Mouse (Mus musculus) midbrain, postnatal 0 days (tissue): Measurements from ENCODE around the gene Osr1. TPM values are rescaled to one million over a fixed set of nuclear protein-coding genes. Genes with fewer than 3 reads are reported as not detected.
A peak's percentile ranks its signal among the peaks of the same experiment; 100 is the strongest.

Source experiments
- ATAC-seq: fragments of 200-750 bp; cut with Nextera tagmentation; 2 replicates; pipeline ENCODE4 v1.8.0; 2017; ENCODE audit warnings: moderate number of reproducible peaks, mild to moderate bottlenecking, moderate TSS enrichment, moderate library complexity; ENCODE audit not compliant: low FRiP score
- DNase-seq: peaks from one replicate; pipeline ENCODE4 v3.0.0-alpha.2; 2015; ENCODE audit warnings: low spot score
- H3K27ac ChIP-seq: fragments of 300-500 bp; sonication (generic); 2 replicates; pipeline ENCODE4 v1.5.1; 2014; ENCODE audit warnings: low read depth, mild to moderate bottlenecking, low read length, mixed read lengths
- H3K27me3 ChIP-seq: fragments of 300-500 bp; sonication (generic); 2 replicates; pipeline ENCODE4 v1.6.1; 2014; ENCODE audit warnings: low read length, control low read depth, mixed read lengths; ENCODE audit not compliant: insufficient read depth
- H3K36me3 ChIP-seq: fragments of 300-500 bp; sonication (generic); 2 replicates; pipeline ENCODE4 v1.6.1; 2014; ENCODE audit warnings: low read length, control low read depth, mixed read lengths; ENCODE audit not compliant: insufficient read depth
- H3K4me1 ChIP-seq: fragments of 300-500 bp; sonication (generic); 2 replicates; pipeline ENCODE4 v1.6.1; 2014; ENCODE audit warnings: mild to moderate bottlenecking, control low read depth, antibody characterized with exemption, low read length, mixed read lengths; ENCODE audit not compliant: insufficient read depth
- H3K4me2 ChIP-seq: fragments of 300-500 bp; sonication (generic); 2 replicates; pipeline ENCODE4 v1.6.1; 2014; ENCODE audit warnings: low read depth, mild to moderate bottlenecking, low read length, mixed read lengths; ENCODE audit not compliant: poor library complexity, severe bottlenecking
- H3K4me3 ChIP-seq: fragments of 300-500 bp; sonication (generic); 2 replicates; pipeline ENCODE4 v1.5.1; 2014; ENCODE audit warnings: low read depth, mild to moderate bottlenecking, low read length, moderate library complexity
- H3K9ac ChIP-seq: fragments of 300-500 bp; sonication (generic); replicated peaks from 2 replicates; pipeline ENCODE4 v1.6.1; 2014; ENCODE audit warnings: mild to moderate bottlenecking, low read length, moderate library complexity, mixed read lengths; ENCODE audit not compliant: poor library complexity, severe bottlenecking
- H3K9me3 ChIP-seq: fragments of 300-500 bp; sonication (generic); 2 replicates; pipeline ENCODE4 v1.6.1; 2016; ENCODE audit warnings: low read length, control low read depth
- CTCF ChIP-seq: IDR thresholded peaks from 2 replicates; pipeline ENCODE4 v1.5.1; 2016; ENCODE audit warnings: antibody characterized with exemption, mild to moderate bottlenecking
- WGBS: fragments of 180-500 bp; shearing (Covaris S2); extraction: QIAGEN DNeasy Blood & Tissue Kit; methylation state at CpG from one replicate; pipeline ENCODE4 v1.1.7; 2014; 5-methylcytosine and 5-hydroxymethylcytosine counted together
- polyA plus RNA-seq: library from polyadenylated mRNA; unstranded; fragments of >200 nt; fragmentation: Nextera tagmentation; extraction: Ambion mirVana; gene quantifications from 2 replicates; pipeline ENCODE4 v1.2.1, GENCODE M21; 2015
- total RNA-seq: library from RNA; depleted of rRNA; stranded (reverse); fragments of >200 nt; gene quantifications from 2 replicates; pipeline ENCODE4 v1.2.3, GENCODE M21; 2014

Osr1 gene
- total and polyA plus RNA-seq, 2 experiments from 2014 or later: 7.7 to 21.2 TPM

DNA sequence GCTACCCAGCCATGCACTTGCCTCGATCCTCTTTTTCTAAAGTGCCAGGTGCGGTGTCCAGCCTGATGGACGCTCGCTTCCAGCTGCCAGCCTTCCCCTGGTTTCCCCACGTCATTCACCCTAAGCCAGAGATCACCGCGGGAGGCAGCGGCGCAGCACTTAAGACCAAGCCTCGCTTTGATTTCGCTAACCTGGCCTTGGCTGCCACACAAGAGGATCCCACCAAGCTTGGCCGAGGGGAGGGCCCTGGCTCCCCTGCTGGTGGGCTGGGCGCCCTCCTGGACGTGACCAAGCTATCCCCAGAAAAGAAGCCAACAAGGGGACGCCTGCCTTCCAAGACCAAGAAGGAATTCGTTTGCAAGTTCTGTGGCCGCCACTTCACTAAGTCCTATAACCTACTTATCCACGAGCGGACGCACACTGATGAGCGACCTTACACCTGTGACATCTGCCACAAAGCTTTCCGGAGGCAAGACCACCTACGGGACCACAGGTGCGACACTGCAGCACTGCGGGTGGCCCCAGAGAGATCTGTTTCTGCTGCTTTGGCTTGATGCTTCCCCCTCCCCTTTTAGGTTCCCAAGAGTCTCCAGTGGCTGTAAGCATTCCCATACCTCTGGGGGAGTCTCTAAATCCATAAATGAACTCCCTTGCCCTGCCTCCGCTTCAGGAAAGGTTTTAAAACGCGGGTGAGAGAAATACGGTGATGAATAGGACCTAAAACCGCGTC, 9.6 kb downstream of the Osr1 start:
- Histone ChIP-seq H3K36me3 (no peaks in the 10 kb centered on the region), H3K4me3 (no peak overlapping the region), H3K9me3 (no peaks in the 10 kb centered on the region), H3K4me2 (no peak overlapping the region), H3K27me3 (peaks cover 83% of the 10 kb centered on the region), H3K9ac (no peak overlapping the region), H3K4me1 (no peaks in the 10 kb centered on the region), H3K27ac (no peak overlapping the region)
- ATAC-seq: no peak
- 2% methylated on average over 31 of the region's 31 CpGs for WGBS
- no peak for TF ChIP-seq CTCF
- no peak for DNase-seq

DNA sequence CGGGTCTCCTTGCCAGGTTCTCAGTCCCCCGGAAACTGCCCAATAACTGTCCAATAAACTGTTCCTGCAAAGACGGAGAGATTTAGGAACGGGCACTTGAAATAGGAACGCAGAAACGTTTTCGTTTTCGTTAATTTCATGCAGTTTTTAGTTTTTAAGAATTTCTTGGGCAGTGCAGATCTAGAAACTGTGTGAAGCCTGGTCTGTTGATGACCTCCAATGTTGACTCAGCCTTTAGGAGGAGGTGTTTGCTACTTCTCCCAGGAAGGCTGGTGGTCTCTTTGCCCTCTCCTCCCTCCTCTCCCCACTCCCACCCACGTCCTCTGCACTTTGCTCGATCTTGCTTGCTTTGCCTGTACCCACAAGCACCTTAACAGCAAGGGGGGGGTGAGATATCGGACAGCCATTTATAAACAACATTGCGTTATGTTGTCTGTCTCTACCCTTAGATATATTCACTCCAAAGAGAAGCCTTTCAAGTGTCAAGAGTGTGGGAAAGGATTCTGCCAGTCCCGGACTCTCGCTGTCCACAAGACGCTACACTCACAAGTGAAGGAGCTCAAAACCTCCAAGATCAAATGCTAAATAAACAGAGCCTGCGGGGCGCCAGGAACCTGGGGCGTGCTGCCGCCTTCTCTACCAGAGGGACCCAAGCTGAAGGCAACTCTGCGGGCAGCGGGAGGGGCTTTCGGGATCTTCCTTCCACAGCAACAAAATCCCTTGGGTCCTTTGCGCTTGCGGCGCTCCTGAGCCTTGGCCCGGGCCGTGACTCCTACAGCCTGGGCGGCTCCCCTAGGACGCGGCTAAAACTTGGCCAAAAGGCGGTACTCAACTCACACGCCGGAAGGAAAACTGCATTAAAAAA, 10.4 kb downstream of the Osr1 start:
- Histone ChIP-seq H3K27ac (no peak overlapping the region), H3K9me3 (no peaks in the 10 kb centered on the region), H3K9ac (no peak overlapping the region), H3K36me3 (no peaks in the 10 kb centered on the region), H3K4me1 (no peaks in the 10 kb centered on the region; the same call in 1 of the 2 replicates), H3K4me2 (no peak overlapping the region), H3K27me3 (peaks cover 78% of the 10 kb centered on the region), H3K4me3 (no peak overlapping the region)
- ATAC-seq: no peak
- WGBS: under 1% methylated on average over 32 of the region's 33 CpGs
- no peak for TF ChIP-seq CTCF
- DNase-seq: no peak

DNA sequence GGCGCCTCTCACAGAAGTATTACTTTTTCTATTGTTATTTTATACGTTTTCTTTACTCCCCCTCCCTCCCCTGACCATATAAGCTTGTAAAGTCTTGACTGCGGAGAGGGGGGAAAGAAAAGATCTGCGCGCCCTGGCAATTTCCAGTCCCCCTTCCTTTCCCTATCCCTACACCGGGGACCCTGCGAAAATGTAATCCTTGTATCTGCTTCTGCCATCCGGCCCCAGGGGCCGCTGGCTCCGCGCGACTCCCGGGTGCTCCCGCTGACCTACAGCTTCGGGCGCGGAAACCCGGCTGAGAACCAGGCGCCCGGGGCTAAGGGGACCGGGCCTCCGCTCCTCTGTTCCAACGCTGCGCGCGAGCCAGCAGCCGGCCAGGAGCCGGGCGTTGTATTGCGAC, 11.1 kb downstream of the Osr1 start:
- TF ChIP-seq CTCF: no peak
- no peak overlapping the region for H3K9ac ChIP-seq
- ATAC-seq (no peak), DNase-seq (no peak)
- no peaks in the 10 kb centered on the region; the same call in 1 of the 2 replicates for H3K4me1 ChIP-seq
- no peaks in the 10 kb centered on the region for H3K36me3 ChIP-seq
- H3K4me3 ChIP-seq: peak overlapping the region; percentile 10; the same call in 1 of the 2 replicates
- H3K4me2 ChIP-seq: 0 out of 2 replicates have a peak overlapping the region, but pooled peaks have one; percentile 18
- no peak overlapping the region for H3K27ac ChIP-seq
- H3K9me3 ChIP-seq: no peaks in the 10 kb centered on the region
- H3K27me3 ChIP-seq: peaks cover 75% of the 10 kb centered on the region
- 2% methylated on average over 29 of the region's 30 CpGs for WGBS

DNA sequence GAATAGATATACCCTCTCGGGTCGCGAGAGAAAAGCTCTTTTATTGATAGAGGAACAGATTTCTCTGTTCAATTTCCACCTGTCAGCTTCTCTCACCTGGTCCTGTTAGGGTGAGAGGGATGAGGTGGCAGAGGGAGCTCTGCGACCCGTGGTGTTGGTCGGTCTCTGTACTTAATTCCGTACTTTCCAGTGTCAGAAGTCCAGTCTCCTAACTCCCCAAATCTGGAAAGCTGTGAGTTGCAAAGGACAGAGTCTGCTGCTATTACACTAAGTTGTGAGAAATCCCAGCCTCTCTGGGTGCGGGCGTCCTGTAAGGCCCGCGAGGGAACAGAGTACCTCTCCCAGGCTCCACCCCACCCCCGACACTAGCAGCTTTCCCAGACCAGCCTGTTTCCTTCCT, 11.6 kb downstream of the Osr1 start:
- WGBS: 1% methylated on average over 12 of the region's 12 CpGs
- Histone ChIP-seq H3K4me3 (no peak overlapping the region), H3K27me3 (peaks cover 71% of the 10 kb centered on the region), H3K4me2 (no peak overlapping the region), H3K36me3 (no peaks in the 10 kb centered on the region), H3K9me3 (no peaks in the 10 kb centered on the region), H3K27ac (no peak overlapping the region), H3K9ac (no peak overlapping the region), H3K4me1 (no peaks in the 10 kb centered on the region; the same call in 1 of the 2 replicates)
- DNase-seq (no peak), ATAC-seq (no peak)
- no peak for TF ChIP-seq CTCF

DNA sequence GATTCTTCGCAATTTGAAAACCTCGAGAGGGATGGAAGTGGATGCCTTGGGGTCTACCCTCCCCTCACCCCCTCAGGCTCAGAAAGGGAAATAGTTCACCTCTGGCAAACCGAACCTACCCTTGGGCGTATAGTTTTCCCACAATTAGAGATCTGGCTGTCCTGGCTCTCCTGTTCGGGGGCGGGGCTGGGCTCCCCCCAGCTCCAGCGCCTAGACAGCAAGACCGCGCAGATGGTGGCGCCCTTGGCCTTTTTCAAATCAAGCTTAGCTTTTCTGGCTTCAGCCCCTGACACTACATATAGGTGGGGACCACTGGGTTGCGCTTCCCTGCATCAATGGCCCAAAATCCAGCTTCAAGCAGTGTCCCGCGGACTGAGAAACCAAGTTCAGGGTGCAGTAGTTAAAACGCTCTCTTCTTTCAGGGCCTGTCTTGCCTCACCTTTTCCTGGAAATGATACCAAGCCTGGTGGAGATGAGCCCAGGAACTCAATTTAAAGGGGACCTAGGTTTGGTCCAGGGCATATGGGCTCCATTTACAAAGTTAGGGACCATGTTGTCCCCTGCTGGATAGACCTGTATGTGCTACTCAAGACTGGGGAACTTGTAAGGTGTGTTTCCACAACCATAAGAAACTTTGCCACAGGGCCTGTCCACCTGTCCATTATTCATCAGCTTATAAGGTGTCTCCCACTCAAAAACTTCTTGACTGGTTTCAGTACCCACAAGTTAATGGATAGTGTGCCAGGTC, 12.5 kb downstream of the Osr1 start:
- DNase-seq: no peak
- no peak for ATAC-seq
- Histone ChIP-seq H3K27ac (no peak overlapping the region), H3K4me1 (no peaks in the 10 kb centered on the region; the same call in 1 of the 2 replicates), H3K4me3 (no peak overlapping the region), H3K27me3 (peaks cover 62% of the 10 kb centered on the region), H3K36me3 (no peaks in the 10 kb centered on the region), H3K9ac (no peak overlapping the region), H3K9me3 (no peaks in the 10 kb centered on the region), H3K4me2 (no peak overlapping the region)
- WGBS: 5% methylated on average over 14 of the region's 14 CpGs
- peak; percentile 21; the same call in 1 of the 2 replicates for TF ChIP-seq CTCF
